Mouse (Mus musculus): ENCODE results near the gene Commd1. TPM values are rescaled to one million over a fixed set of nuclear protein-coding genes. Genes with fewer than 3 reads are reported as not detected.

Gene Commd1
- total RNA-seq, 2 experiments from 2014 or later, result 150 to 168 TPM

DNA sequence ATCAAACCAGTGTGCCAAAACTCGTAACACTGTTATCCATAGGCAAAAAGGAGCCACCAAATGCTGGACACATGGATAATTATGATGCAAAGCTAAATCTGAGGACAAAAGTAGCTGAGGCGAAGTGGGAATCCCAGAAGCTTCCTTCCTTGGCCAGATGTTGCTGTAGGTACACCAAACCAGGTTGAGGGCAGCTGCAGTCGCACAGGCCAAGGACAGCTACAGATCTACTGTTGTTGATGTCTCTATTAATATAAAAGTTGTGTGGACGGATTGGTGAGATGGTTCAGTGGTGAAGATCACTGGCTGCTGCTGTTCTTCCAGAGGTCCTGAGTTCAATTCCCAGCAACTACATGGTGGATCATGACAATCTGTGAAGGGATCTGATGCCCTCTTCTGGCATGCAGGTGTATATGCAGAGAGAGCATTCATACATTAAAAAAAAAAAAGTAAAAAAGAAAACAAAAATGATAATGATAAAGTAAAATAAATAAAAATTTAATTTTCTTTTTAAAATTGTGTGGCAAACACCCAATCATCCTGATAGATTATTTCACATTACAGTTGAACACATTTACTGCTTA, 24.3 kb downstream of the Commd1 start:
- intact Hi-C loops (cut with DNase I), result loop anchor here (2.0 to 5.0 kb wide), 4 partner anchors 101 to 327 kb away; no protein-coding TSS in a partner anchor

DNA sequence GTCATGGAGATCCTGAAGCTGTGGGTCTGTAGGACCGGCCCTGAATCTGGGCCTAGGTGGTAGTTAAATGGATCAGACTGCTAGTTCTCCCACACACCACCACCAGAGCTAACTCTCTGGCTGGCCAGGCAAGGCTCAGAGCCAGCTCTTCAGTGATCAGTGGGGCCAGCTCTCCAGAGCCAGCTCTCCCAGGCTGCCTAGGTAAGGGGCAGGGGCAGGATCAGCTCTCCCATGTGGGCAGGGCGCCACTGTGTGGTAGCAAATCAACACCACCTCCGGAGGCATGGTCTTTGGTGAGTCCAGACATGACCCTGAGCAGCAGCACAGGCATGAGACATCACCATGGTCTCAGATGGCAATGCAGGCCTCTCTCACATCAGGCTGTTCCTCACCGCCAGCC, 25.4 kb downstream of the Commd1 start:
- intact Hi-C loops (cut with DNase I), result loop anchor here (2.0 to 5.0 kb wide), 4 partner anchors 100 to 326 kb away; no protein-coding TSS in a partner anchor
- peak; percentile 64 to 74 for DNase-seq

More for the DNA sequence above, 24.3 kb downstream of the Commd1 start:
- DNase-seq, result no peak

DNA sequence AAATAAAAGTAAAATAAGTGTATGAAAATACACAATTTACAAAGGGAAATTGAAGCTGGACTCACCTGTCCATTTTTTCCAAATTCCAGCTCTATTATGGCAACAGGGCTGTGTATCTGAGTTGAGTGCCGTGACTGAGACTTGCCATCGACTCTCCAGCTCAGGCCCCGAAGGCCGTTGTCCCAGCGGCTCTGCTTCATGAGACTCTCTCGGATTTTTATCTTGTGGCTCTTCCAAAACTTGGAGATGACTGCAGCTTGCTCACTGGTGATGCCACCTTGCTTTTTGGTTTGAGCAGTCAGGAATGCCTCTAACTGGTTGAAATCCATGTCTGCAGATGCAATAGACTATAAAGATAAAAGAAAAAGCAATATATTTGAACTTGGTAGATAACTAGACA, 25.8 kb downstream of the Commd1 start:
- DNase-seq, result no peak
- intact Hi-C loops (cut with DNase I), result loop anchor here (2.0 to 5.0 kb wide), 4 partner anchors 99 to 326 kb away; no protein-coding TSS in a partner anchor

DNA sequence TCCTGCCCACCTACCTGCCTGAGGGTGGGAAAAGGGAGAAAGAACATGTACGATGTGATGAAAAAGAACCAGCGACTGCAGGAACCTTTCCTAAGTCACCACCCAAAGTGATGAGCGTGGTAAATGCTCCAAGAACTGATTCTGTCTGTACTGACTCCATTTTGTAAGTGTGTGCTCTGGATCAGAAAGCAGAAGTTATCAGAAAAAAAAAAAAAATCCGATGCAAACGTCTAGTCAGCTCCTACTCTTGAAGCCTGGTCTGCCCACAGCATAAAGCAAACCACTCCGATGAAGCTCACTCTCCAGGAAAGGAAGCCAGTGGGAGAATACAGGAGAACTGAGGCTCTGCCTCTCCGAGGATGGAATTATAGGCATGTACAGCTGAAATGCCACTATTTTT, 29.5 kb downstream of the Commd1 start:
- intact Hi-C loops (cut with DNase I), result no loop called here
- no peak for DNase-seq

DNA sequence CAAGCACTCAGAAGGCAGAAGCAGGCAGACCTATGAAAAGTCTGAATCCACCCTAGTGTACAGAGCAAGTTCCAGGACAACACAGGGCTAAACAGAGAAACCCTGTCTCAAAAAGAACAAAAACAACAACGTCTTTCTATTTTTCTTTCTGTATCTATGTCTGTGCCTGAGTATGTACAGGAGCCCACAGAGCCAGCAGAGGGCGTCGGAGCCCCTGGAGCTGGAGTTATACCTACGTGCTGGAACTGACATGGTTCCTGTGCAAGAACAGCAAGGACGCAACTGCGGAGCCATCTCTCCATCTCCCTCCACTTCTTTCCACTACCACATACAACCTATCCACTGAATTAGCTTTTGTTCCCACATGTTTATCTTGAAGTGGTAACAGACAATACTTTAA, 32.1 kb downstream of the Commd1 start:
- no peak for DNase-seq
- intact Hi-C loops (cut with DNase I), result no loop called here

DNA sequence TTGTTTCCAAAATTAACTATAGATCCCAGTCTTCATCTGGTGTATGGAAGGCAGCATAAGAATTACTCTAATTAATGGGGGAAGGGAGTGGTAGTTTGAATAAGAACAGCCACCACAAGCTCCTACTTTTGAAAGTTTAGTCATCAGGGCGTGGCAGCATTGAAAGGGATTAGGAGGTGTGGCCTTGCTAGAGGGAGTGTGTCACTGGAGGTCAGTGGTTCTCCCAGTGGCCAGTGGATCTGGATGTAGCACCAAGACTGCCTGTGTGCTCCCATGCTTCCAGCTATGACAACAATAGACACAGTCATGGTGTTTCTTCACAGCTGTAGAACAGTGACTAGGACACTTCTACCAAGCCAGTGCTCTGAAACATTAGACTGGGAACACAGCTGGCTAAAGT, 33.1 kb downstream of the Commd1 start:
- intact Hi-C loops (cut with DNase I), result no loop called here
- DNase-seq, result no peak

DNA sequence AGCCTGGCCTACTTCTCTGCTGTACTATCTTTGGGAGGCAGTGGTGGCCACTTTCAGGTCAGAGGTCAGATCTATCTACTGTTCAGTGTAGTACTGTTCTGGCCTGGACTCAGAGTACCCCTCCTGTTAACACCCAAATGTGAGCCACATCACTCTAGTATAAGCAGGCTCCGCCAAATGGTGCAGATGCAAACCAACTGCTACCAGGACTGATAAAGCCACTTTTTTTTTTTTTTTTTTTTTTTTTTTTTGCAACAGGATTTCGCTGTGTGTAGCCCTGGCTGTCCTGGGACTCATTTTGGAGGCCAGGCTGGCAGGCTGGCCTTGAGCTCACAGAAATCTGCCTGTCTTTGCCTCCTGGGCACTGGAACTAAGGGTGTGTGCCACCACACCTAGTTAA, 43.2 kb downstream of the Commd1 start:
- DNase-seq, result no peak
- intact Hi-C loops (cut with DNase I), result loop anchor here (5.0 kb wide), 1 partner anchor 37 kb away; no protein-coding TSS in a partner anchor

DNA sequence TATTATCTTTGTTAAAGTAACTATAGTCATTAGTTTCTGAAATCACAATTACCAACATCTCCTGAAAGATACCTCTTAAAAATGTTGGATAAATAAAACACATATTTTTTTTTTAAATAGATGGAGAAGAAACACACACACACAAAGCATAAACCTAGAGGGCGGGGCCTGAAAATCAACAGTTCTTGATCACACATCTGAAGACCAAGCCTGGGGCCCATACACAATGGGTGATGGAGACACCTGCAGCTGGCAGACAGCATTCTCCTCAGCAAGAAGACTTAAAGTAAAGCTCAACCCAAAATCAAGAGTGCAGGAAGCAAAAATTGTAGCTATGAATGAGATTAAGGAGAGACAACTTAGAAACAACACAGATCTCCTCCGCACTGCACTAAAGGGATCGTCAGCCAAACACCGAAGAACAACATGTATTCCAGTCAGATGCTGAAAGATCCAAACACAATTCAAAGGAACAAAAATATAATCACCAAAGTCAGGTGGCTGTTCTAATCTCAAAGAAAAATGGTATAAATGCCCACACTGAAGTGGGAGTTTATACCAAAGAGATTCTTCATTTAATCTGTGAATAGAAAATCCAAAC, 44.4 kb downstream of the Commd1 start:
- intact Hi-C loops (cut with DNase I), result loop anchor here (5.0 kb wide), 1 partner anchor 36 kb away; no protein-coding TSS in a partner anchor
- no peak for DNase-seq

DNA sequence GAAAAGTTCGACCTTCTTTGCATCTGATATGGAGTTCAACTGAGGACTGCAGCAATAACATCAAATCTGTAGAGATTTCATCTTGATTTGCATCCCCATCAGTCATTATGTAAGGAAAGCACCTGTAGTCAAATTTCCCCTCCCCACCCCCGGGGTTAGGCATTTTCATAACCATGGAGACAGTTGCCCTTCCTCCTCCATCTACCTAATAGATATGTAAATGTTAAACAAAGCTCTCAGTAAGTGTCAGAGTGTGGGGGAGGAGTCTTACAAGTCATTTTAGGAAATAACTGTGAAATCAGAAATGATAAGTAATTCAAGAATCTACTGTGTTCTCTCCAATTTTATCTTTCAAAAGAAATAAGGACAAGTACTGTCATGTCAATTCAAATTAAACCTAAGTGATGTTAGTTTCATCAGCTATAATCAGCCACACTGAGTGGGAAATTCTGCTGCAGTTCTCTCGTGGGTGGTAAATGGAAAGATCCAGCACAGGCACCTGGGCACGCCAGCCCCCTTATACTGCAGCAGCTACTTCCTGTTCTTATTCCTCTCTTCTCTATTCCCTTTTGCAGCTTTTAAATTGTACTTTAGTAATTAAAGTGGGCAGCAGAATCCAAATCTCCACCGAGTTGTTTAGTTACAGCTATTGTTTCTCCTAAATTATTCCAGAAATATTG, 45.6 kb downstream of the Commd1 start:
- DNase-seq, result no peak
- intact Hi-C loops (cut with DNase I), result loop anchor here (5.0 kb wide), 1 partner anchor 34 kb away; no protein-coding TSS in a partner anchor

DNA sequence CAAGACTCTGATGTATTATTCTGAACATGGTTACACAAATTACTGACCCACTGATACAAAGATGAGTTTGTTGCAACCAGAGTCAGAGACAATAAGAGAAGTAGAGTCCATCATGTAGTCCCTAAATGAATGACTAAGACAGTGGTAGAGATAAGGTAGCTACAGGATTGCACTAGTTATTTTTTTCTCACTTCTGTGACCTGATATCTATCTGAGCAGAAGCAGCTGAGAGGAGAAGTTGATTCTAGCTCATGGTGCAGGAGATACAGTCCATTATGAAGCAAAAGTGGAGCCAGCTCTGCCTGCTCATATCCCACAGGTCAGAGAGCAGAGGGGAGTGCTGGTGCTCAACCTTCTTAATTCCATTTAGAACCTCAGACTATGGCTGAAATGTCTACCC, 50.0 kb downstream of the Commd1 start:
- DNase-seq, result no peak
- intact Hi-C loops (cut with DNase I), result no loop called here

DNA sequence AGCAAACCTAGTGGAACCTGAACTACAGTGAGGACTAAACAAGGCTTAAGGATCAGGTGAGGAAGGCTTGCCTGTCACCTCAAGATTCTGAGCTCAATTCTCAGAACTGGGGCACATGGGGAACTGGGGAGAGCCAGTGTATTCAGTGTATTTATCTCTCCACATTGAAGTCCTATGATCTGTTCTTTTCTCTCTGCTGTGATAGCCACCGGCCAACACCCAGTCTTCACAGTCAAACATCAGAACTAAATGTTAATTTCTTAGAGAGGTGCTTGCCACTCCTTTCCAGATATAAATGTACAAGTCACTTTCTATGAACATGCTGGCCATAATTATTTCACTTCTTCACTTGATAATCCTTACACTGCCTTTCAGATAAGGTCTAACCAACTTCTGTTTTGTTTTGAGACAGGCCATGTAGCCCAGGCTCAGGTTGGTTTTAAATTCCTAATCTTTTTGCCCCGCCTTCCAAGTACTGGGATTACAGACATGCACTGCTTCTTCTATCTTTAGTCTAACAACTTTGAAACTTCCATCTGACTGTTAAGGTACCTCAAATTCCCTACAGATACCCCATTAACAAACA, 50.8 kb downstream of the Commd1 start:
- DNase-seq, result no peak
- intact Hi-C loops (cut with DNase I), result no loop called here

DNA sequence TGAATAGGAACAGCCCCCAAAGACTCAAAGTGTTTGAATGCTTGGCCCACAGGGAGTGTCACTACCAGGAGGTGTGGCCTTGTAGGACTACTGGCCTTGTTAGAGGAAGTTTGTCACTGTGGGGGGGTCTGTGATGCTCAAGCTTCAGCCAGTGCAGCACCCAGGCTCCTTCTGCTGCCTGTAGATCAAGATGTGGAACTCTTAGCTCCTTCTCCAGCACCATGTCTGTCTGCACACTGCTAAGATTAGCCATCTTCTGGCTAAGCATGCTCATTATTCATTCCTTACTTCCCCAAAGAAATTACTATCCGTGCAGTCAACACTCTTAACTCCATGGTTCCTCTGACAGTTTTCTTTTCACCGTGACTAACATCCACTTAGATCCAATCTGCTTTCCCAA, 52.1 kb downstream of the Commd1 start:
- intact Hi-C loops (cut with DNase I), result no loop called here
- no peak for DNase-seq

DNA sequence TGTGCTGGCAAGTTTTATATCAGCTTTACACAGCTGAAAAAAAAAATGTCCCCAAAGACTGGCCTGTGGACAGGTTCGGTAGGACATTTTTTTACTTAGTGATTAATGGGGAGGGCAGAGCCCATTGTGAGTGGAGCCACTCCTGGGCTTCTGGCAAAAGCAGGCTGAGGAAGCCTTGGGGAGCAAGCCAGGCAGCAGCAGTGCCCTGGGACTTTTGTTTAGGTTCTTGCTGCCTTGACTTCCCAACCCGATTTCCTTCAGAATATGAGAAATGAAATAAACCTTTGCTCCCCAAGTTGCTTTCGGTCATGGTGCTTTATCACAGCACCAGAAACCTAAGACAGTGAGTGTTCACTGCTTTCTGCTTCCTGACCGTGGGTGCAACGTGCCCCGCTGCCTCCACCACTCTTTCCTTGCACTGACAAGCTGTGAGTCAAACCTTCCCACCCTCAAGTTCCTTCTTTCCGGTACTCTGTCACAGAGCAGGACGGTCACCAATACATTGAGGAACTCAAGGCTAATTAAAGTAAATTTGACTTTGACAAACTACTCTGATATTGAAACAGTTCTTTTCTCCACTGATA, 53.5 kb downstream of the Commd1 start:
- DNase-seq, result no peak
- intact Hi-C loops (cut with DNase I), result no loop called here

DNA sequence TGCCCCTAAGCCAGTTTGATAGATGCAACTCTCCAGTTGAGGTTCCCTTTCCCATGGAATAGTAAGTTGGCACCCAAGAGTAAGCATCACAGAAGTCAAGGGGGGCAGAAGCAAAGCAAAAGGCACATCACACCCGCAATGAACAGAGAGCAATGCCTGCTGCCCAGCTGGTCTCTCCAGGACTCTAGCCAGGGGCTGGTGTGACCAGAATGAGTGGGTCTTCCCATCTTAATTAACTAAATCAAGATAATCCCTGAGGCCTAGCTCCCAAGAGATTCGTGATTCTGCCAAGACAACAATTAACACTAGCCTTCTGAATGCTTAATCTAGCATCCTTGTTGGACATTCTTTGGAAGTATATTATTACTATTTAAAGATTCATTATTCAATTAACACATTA, 58.6 kb downstream of the Commd1 start:
- DNase-seq, result no peak
- intact Hi-C loops (cut with DNase I), result no loop called here

DNA sequence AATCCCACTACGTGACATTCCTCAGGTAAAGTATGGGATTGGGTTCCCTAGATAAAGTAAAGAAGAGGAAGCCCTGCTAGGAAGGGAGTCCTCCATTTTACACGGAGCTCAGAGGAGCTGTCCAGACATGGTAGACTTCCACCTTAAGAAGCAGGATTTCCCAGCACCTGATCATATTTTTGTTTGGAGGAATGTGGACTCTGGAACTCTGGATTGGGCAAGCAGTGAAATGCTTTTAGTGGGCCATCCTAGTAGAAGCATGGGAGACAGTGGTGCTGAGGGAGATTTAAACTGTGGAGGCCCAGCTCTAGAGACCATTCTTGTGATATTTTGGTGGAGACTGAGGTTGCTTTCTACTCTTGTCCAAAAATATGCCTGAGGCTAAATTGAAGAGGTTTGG, 59.6 kb downstream of the Commd1 start:
- no peak for DNase-seq
- intact Hi-C loops (cut with DNase I), result no loop called here

DNA sequence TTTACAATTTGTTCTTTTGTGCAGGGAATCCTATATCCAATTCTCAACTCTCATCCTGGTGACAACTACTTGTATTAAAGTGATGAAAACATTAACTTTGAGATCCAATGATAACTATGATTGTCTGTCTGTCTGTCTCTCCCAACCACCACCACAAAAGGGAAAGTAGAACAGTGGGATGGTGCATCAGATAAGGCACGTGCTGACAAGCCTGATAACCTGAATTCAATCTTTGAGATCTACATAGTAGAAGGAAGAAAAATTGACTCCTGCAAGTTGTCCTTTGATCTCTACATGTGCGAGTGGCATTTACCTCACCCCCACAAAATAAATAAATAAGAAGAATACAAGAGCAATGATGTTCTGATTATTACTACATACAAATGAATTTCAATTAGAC, 62.8 kb downstream of the Commd1 start:
- intact Hi-C loops (cut with DNase I), result no loop called here

DNA sequence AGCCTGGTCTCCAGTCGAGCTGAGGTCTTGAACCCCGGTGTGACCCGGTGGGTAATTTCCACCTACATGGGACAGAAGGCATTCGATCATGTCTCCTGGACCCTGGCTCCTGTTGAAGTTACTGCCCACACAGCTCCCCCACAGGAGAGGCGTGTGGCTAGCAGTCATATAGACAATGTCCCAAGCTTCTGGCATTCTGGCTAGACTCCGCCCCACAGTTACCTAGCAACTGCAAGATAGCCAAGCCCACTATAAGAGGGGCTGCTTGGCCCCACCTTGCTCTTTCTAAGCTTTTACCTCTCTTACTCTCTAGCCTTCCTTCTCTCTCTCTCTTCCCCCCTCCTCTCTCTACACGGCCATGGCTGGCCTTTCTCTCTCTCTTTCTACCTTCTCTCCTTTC, 64.4 kb downstream of the Commd1 start:
- intact Hi-C loops (cut with DNase I), result no loop called here
- DNase-seq, result no peak

More for the DNA sequence above, 62.8 kb downstream of the Commd1 start:
- DNase-seq, result no peak

DNA sequence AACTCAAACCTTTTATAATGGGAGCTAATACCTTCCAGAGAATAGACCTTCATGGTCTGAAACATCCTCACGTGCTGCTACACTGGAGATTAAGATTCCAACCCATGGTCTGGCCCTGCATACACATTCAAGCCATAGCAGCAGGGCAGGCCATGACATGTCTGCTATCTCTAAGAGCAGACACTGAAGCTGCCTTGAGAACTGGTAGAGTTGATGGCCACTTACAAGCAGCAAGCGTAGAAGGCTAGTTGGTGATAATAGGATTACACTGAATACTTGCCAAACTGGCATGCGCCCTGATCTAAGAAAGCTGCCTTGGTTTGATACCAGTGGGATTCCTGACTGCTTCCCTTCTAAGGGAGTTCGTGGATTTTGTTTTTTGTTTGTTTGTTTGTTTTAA, 68.4 kb downstream of the Commd1 start:
- intact Hi-C loops (cut with DNase I), result no loop called here
- no peak for DNase-seq

DNA sequence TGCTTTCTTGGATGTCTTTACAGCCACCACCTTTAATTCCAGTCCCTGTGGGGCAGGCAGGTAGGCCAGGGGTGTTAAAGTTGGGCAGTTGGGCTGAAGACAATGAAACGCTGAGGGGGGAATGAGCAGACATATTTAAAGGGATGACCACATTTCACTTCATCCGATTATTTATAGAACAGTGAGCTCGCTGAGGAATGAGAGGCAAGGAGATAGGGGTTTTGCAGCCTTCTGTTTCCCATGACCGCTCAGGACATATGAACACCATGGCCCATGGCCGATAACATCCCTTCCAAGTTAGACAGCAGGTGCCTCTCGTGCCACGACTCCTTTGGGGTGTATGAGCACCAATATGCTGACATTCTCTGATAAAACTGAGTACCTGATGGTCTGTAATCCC, 70.4 kb downstream of the Commd1 start:
- intact Hi-C loops (cut with DNase I), result no loop called here

DNA sequence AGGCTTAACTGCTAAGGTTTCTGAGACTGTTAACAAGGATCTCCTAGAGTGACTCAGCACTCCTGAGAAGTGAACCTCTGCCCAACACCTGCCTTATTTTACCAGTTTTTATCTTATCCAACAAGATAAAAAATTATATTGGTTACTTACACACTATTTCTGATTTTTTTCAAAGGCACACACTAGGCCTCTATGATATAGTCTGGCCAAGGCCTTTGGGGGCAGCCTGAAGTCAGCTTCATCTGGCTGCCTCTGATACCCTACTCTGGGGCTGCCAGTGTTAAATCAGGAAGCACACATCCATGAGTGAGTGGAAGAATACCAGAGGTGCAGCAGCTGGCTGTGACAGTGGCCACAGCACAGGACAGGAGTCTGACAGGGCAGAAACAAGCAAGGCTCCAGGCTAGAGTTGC, 75.7 kb downstream of the Commd1 start:
- intact Hi-C loops (cut with DNase I), result no loop called here
- no peak for DNase-seq

More for the DNA sequence above, 70.4 kb downstream of the Commd1 start:
- no peak for DNase-seq

DNA sequence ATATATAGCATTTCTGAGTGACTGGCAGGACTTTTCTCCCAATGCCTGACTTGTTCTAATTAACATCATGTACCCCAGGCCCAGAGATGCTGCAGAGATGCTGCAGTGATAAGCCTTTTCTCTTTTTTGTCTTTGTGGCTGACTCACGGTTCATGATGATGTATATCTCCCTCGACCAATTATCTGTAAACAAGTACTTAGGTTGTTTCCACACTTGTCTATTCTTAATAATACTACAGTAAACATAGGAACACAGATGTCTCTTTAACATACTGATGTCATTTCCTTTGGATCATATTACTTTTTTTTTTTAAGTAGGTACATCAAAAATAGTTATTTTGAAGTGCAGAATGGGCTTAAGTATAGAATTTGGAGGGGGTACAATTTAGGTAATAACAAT, 79.3 kb downstream of the Commd1 start:
- intact Hi-C loops (cut with DNase I), result loop anchor here (5.0 kb wide), 1 partner anchor 34 kb away; no protein-coding TSS in a partner anchor
- no peak for DNase-seq

All from heart, postnatal 14 days (tissue).